Mouse (Mus musculus) G1E (cell line): ENCODE data around the gene Cdc34. TPM values are rescaled to one million over a fixed set of nuclear protein-coding genes. Genes with fewer than 3 reads are reported as not detected.

Experiments used
- ATAC-seq: 2 replicates; pipeline ENCODE4 v1.8.0; 2016; ENCODE audit warnings: mild to moderate bottlenecking; ENCODE audit not compliant: insufficient number of reproducible peaks, poor library complexity, low FRiP score, severe bottlenecking; ENCODE audit errors: extremely low read depth
- DNase-seq: peaks from one replicate; pipeline ENCODE4 v3.0.0; 2012; ENCODE audit warnings: low spot score
- H3K27me3 ChIP-seq: 2 replicates; pipeline ENCODE4 v1.6.1; 2012; ENCODE audit warnings: mild to moderate bottlenecking, low read length, inconsistent platforms; ENCODE audit not compliant: insufficient read depth
- H3K36me3 ChIP-seq: replicated peaks from 2 replicates; pipeline ENCODE3; 2012; ENCODE audit warnings: mild to moderate bottlenecking, inconsistent platforms
- H3K4me1 ChIP-seq: 2 replicates; pipeline ENCODE4 v1.6.1; 2012; ENCODE audit warnings: low read depth, low read length, inconsistent platforms, mixed read lengths; ENCODE audit not compliant: insufficient read depth
- H3K4me3 ChIP-seq: 2 replicates; pipeline ENCODE4 v1.5.1; 2012; ENCODE audit warnings: low read depth, mild to moderate bottlenecking, inconsistent platforms, low read length, moderate library complexity, mixed read lengths
- H3K9me3 ChIP-seq: replicated peaks from 2 replicates; pipeline ENCODE4 v1.6.1; 2012; ENCODE audit warnings: inconsistent platforms
- CTCF ChIP-seq: IDR thresholded peaks from 2 replicates; pipeline ENCODE4 v1.5.1; 2012; ENCODE audit warnings: low read depth, low read length, inconsistent platforms, mixed read lengths
- GATA1 ChIP-seq: IDR thresholded peaks from 2 replicates; pipeline ENCODE4 v1.6.1; 2012; ENCODE audit warnings: borderline replicate concordance, low read length, inconsistent platforms, mixed read lengths
- GATA2 ChIP-seq: IDR thresholded peaks from 2 replicates; pipeline ENCODE4 v1.6.1; 2012; ENCODE audit warnings: low read depth, low read length, inconsistent platforms, borderline replicate concordance
- POLR2AphosphoS5 ChIP-seq: IDR thresholded peaks from 2 replicates; pipeline ENCODE4 v1.6.1; 2012; ENCODE audit warnings: low read depth, low read length, inconsistent platforms; ENCODE audit not compliant: insufficient replicate concordance
- TAL1 ChIP-seq: conservative IDR thresholded peaks from 2 replicates; pipeline ENCODE4 v1.6.1; 2012; ENCODE audit warnings: low read depth, low read length, inconsistent platforms, mixed read lengths
- polyA plus RNA-seq: library from polyadenylated mRNA; stranded (reverse); fragments of >175 nt; gene quantifications from 2 replicates; pipeline ENCODE4 v1.2.3, GENCODE M21; 2012
- total RNA-seq, 2 experiments: library from RNA; stranded (forward) in 1 of 2; stranded (reverse) in 1 of 2; fragments of 200-1000 nt in 1 of 2; fragments of >200 nt in 1 of 2; fragmentation: Nextera tagmentation in 1 of 2; gene quantifications; 2 replicates each; pipeline ENCODE4 v1.2.3; 2014 to 2017

Cdc34 gene
- total RNA-seq (2014; fragmentation: Nextera tagmentation) (81.7 and 86.7 TPM in 2 replicates), total RNA-seq (2017) (132 and 136 TPM in 2 replicates), polyA plus RNA-seq (492 and 603 TPM in 2 replicates)

GRCm38 (mm10) chr10:79681591-79682245 lies at the start of gene Cdc34:
Gene Cdc34, plus strand, starts transcription at chr10:79682195.
- ATAC-seq (peak; percentile 71), DNase-seq (peak; percentile 99)
- Histone ChIP-seq H3K4me1 (peaks cover 50% of the 10 kb centered on the region), H3K36me3 (peaks cover 42% of the 10 kb centered on the region), H3K9me3 (no peaks in the 10 kb centered on the region), H3K4me3 (peak within 1 kb of the TSS; percentile 92), H3K27me3 (no peaks in the 10 kb centered on the region)
- TF ChIP-seq GATA1 (no peak), TAL1 (no peak), POLR2AphosphoS5 (no peak), CTCF (no peak), GATA2 (no peak)

GRCm38 (mm10) chr10:79633006-79633777 lies 48.8 kb upstream of the Cdc34 start:
- Histone ChIP-seq H3K9me3 (peaks cover 6% of the 10 kb centered on the region), H3K4me3 (no peak overlapping the region), H3K4me1 (no peaks in the 10 kb centered on the region), H3K27me3 (peaks cover 10% of the 10 kb centered on the region), H3K36me3 (no peaks in the 10 kb centered on the region)
- TF ChIP-seq POLR2AphosphoS5 (no peak), CTCF (no peak), TAL1 (no peak), GATA2 (no peak), GATA1 (no peak)
- ATAC-seq = no peak
- no peak for DNase-seq

- Histone ChIP-seq H3K27me3 (peaks cover 2% of the 10 kb centered on the region; the same call in 1 of the 2 replicates), H3K4me1 (no peaks in the 10 kb centered on the region), H3K4me3 (no peak overlapping the region), H3K36me3 (no peaks in the 10 kb centered on the region), H3K9me3 (peaks cover 6% of the 10 kb centered on the region)
- ATAC-seq = no peak
- TF ChIP-seq GATA2 = no peak
- TF ChIP-seq CTCF = no peak
- no peak for TF ChIP-seq GATA1
- no peak for TF ChIP-seq TAL1
- TF ChIP-seq POLR2AphosphoS5 = no peak
- DNase-seq = no peak
Observed at GRCm38 (mm10) chr10:79636287-79636686, 45.7 kb upstream of the Cdc34 start.

- DNase-seq = no peak
- ATAC-seq = no peak
- no peaks in the 10 kb centered on the region for H3K27me3 ChIP-seq
- H3K4me1 ChIP-seq = no peaks in the 10 kb centered on the region
- H3K4me3 ChIP-seq = no peak within 1 kb of the TSS; the same call in 1 of the 2 replicates
- H3K9me3 ChIP-seq = peaks cover 6% of the 10 kb centered on the region
- no peak for TF ChIP-seq TAL1
- no peak for TF ChIP-seq CTCF
- no peaks in the 10 kb centered on the region for H3K36me3 ChIP-seq
Observed at GRCm38 (mm10) chr10:79637128-79638110, 44.6 kb upstream of the Cdc34 start, which contains the start of gene Shc2. Gene Shc2, minus strand, starts transcription at chr10:79637918.

- Histone ChIP-seq H3K36me3 (no peaks in the 10 kb centered on the region), H3K9me3 (peaks cover 6% of the 10 kb centered on the region), H3K4me3 (no peak overlapping the region), H3K4me1 (no peaks in the 10 kb centered on the region), H3K27me3 (no peaks in the 10 kb centered on the region; the same call in 1 of the 2 replicates)
- no peak for DNase-seq
- no peak for ATAC-seq
- no peak for TF ChIP-seq POLR2AphosphoS5
- no peak for TF ChIP-seq GATA2
Observed at GRCm38 (mm10) chr10:79638486-79639204, 43.4 kb upstream of the Cdc34 start.
